Mouse (Mus musculus) kidney, adult 8-10 months (tissue): ENCODE measurements around the gene Trnt1.

Experiments
- DNase-seq, 2 experiments: peaks; one replicate each; pipeline ENCODE4 v3.0.0; 2022

Gene Trnt1

GRCm38 (mm10) chr6:106768640-106769289 is at the start of gene Trnt1:
TSS of gene Trnt1 (plus strand) at chr6:106769120.
- peak; percentile 98 to 99 for DNase-seq

- no peak for DNase-seq
Observed at GRCm38 (mm10) chr6:106725642-106726041, 43.3 kb upstream of the Trnt1 start.

GRCm38 (mm10) chr6:106726078-106726477 is 42.8 kb upstream of the Trnt1 start:
- DNase-seq = no peak

- no peak for DNase-seq
Observed at GRCm38 (mm10) chr6:106727703-106728102, 41.2 kb upstream of the Trnt1 start.

GRCm38 (mm10) chr6:106729682-106730314 is 39.1 kb upstream of the Trnt1 start:
- DNase-seq = peak; percentile 54 to 64

- no peak for DNase-seq
Observed at GRCm38 (mm10) chr6:106732563-106732962, 36.4 kb upstream of the Trnt1 start.

- DNase-seq = no peak
Observed at GRCm38 (mm10) chr6:106738229-106738628, 30.7 kb upstream of the Trnt1 start.

- DNase-seq = no peak
Observed at GRCm38 (mm10) chr6:106740244-106740825, 28.6 kb upstream of the Trnt1 start.

GRCm38 (mm10) chr6:106743556-106744233 is 25.2 kb upstream of the Trnt1 start:
- DNase-seq = no peak

GRCm38 (mm10) chr6:106745673-106746394 is 23.1 kb upstream of the Trnt1 start:
- DNase-seq = no peak

- no peak for DNase-seq
Observed at GRCm38 (mm10) chr6:106747251-106747650, 21.7 kb upstream of the Trnt1 start.

GRCm38 (mm10) chr6:106747804-106748203 is 21.1 kb upstream of the Trnt1 start:
- DNase-seq = no peak

GRCm38 (mm10) chr6:106748887-106749388 is 20.0 kb upstream of the Trnt1 start, which contains the start of gene Il5ra:
TSS of gene Il5ra (minus strand) at chr6:106749037.
- no peak for DNase-seq

- DNase-seq = no peak
Observed at GRCm38 (mm10) chr6:106750291-106750690, 18.6 kb upstream of the Trnt1 start.

GRCm38 (mm10) chr6:106758299-106758698 is 10.6 kb upstream of the Trnt1 start:
- DNase-seq = no peak

- no peak for DNase-seq
Observed at GRCm38 (mm10) chr6:106760473-106761218, 8.3 kb upstream of the Trnt1 start.

GRCm38 (mm10) chr6:106761486-106761885 is 7.4 kb upstream of the Trnt1 start:
- DNase-seq = no peak

- no peak for DNase-seq
Observed at GRCm38 (mm10) chr6:106765892-106766291, 3.0 kb upstream of the Trnt1 start.

- no peak for DNase-seq
Observed at GRCm38 (mm10) chr6:106766774-106767173, 2.1 kb upstream of the Trnt1 start.

GRCm38 (mm10) chr6:106769290-106769866 is 458 bp downstream of the Trnt1 start:
- peak in 1 of 2 experiments; percentile 11 for DNase-seq

- DNase-seq = no peak
Observed at GRCm38 (mm10) chr6:106770046-106770445, 1.1 kb downstream of the Trnt1 start.

GRCm38 (mm10) chr6:106787138-106787537 is 18.2 kb downstream of the Trnt1 start:
- no peak for DNase-seq
